Mouse (Mus musculus) CH12.LX (cell line): ENCODE results near the gene Notch3.
"Not testable (repeated sequence)": the region's sequence is repeated elsewhere in the genome, so short reads cannot be mapped to it uniquely, and the experiment has no call there.

Experiments used
- CHD2 ChIP-seq: IDR thresholded peaks from 2 replicates; pipeline ENCODE4 v1.6.1; 2011; ENCODE audit warnings: low read length, improper control_type of control experiment
- CTCF ChIP-seq, 2 experiments: IDR thresholded peaks in 1 of 2; conservative IDR thresholded peaks in 1 of 2; 2 replicates each; pipeline ENCODE4 v1.5.1; 2011 to 2012; ENCODE audit warnings: low read depth in 2 of 2, low read length in 2 of 2, improper control_type of control experiment in 1 of 2, inconsistent platforms in 1 of 2, mild to moderate bottlenecking in 1 of 2, moderate library complexity in 1 of 2
- ELF1 ChIP-seq: IDR thresholded peaks from 2 replicates; pipeline ENCODE4 v1.6.1; 2014; ENCODE audit warnings: low read depth, mild to moderate bottlenecking, inconsistent platforms, low read length, improper control_type of control experiment
- EP300 ChIP-seq: IDR thresholded peaks from 2 replicates; pipeline ENCODE4 v1.6.1; 2011; ENCODE audit warnings: low read length, improper control_type of control experiment
- NRF1 ChIP-seq: IDR thresholded peaks from 2 replicates; pipeline ENCODE4 v1.6.1; 2014; ENCODE audit warnings: low read depth, mild to moderate bottlenecking, inconsistent platforms, low read length, improper control_type of control experiment, moderate library complexity
- RAD21 ChIP-seq: IDR thresholded peaks from 2 replicates; pipeline ENCODE4 v1.6.1; 2011; ENCODE audit warnings: low read depth, mild to moderate bottlenecking, low read length, improper control_type of control experiment, moderate library complexity
- SIN3A ChIP-seq: IDR thresholded peaks from 2 replicates; pipeline ENCODE4 v1.6.1; 2012; ENCODE audit warnings: low read length, improper control_type of control experiment, inconsistent platforms
- SMC3 ChIP-seq: IDR thresholded peaks from 2 replicates; pipeline ENCODE4 v1.6.1; 2011; ENCODE audit warnings: low read depth, low read length, improper control_type of control experiment
- TCF12 ChIP-seq: IDR thresholded peaks from 2 replicates; pipeline ENCODE4 v1.6.1; 2014; ENCODE audit warnings: low read depth, mild to moderate bottlenecking, inconsistent platforms, low read length, improper control_type of control experiment
- UBTF ChIP-seq: IDR thresholded peaks from 2 replicates; pipeline ENCODE4 v1.6.1; 2012; ENCODE audit warnings: low read depth, mild to moderate bottlenecking, inconsistent platforms, low read length, improper control_type of control experiment, moderate library complexity
- ZKSCAN1 ChIP-seq: IDR thresholded peaks from 2 replicates; pipeline ENCODE4 v1.6.1; 2012; ENCODE audit warnings: low read depth, inconsistent platforms, low read length, improper control_type of control experiment, borderline replicate concordance

DNA sequence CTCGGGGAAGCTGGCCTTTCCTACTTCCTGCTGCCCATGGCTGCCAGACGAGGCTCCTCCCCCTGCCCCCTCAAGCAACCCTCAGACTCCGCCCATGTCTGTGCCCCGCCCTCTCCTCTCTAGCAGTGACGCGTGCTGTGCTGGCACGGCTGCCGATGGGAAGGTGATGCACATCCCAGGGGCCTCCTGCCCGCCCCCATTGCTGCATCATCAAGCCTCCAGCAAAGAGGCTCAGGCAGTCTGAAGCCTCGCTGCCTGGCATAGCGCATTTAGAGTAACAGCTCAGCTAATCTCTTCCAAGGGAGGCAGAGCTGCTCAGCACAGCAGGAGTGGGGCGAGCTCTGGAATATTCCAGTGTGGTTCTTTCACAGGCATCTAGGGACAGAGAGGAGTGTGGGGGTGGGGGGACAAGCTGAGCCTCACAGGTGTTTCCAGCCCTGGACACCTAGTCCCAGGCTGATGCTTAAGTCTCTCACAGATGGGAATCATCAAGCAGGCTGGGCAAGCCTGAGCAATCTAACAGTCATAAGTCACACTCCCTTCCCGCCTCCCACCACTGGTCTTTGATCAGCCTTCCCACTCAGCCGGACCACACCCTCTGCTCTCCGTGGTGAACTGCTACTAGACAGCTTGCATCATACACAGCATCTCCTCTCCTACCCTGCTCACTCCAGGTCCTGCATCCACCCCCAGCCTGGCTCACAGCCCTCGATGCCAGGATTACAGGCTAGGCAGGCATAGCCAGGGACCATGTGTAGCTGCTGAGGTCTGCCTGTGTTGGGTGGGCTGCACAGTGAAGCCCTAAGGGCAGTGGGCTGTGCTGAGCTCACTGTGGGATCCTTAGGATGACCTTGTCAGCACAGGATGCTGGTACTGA, 75.0 kb downstream of the Notch3 start:
- TF ChIP-seq CTCF (conservative IDR thresholded peaks at IDR 0.05 in 1 of 2, IDR thresholded peaks at IDR 0.05 in 1 of 2; ENCODE audit: low read depth in 2 of 2, low read length in 2 of 2); RAD21; SIN3A; SMC3; ZKSCAN1; EP300; NRF1; UBTF: not testable (repeated sequence)
- peak; percentile 51 for TF ChIP-seq TCF12
- TF ChIP-seq ELF1, result peak; percentile 87
- 0 out of 2 replicates have a peak, but pooled peaks have one; percentile 9 for TF ChIP-seq CHD2
